Mouse (Mus musculus): ENCODE measurements around the gene Nav2. TPM values are rescaled to one million over a fixed set of nuclear protein-coding genes. Genes with fewer than 3 reads are reported as not detected.

The Nav2 gene
- total RNA-seq, 2 experiments from 2014 or later, result 200 to 220 TPM

DNA sequence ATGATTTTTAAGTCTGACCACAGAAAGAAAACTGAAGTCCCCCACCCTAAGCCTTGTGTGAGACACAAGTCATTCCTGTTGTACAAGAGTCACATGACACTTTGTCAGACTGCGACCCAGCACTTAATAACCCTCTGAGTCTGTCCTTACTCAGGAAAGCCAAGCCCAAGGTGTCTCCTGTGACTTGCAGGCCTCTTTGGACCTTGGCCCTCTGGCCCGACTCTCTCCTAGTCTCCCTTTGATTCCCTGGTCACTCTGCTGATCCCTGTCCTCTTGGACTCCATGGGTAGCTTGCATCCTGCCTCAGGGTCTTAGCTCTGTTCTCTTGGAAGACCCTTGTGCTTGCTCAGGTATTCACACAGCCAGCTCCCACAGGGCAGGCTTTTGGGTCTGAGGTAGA lies 612.0 kb downstream of the Nav2 start:
- intact Hi-C loops (cut with DNase I), result no loop called here
- no peak for DNase-seq

- intact Hi-C loops (cut with DNase I), result no loop called here
Observed at GRCm38 (mm10) chr7:49521349-49521748, 612.8 kb downstream of the Nav2 start.

GRCm38 (mm10) chr7:49521976-49522375 lies 613.5 kb downstream of the Nav2 start:
- intact Hi-C loops (cut with DNase I), result no loop called here
- no peak for DNase-seq

More at GRCm38 (mm10) chr7:49521349-49521748, 612.8 kb downstream of the Nav2 start:
- no peak for DNase-seq

- intact Hi-C loops (cut with DNase I), result no loop called here
- peak; percentile 50 for DNase-seq
Observed at GRCm38 (mm10) chr7:49522411-49523114, 614.0 kb downstream of the Nav2 start.

DNA sequence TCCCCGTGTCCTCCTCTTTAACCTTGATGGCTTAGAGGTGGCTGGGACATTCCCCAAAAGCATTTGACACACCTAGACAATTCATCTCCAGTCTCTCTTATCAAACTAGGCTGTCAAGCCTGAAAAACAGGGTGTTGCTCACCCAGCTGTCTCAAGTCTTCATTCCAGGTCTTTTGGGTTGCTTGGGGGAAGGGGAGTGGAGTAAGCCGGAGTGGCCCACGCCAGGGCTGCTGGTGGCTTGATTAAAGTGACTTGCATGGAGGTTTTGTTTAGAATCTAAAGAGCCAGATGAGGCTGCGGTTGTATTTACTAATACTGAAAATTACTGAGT lies 614.6 kb downstream of the Nav2 start:
- intact Hi-C loops (cut with DNase I), result no loop called here
- no peak for DNase-seq

- intact Hi-C loops (cut with DNase I), result no loop called here
- DNase-seq, result peak; percentile 17
Observed at GRCm38 (mm10) chr7:49523729-49524128, 615.2 kb downstream of the Nav2 start.

GRCm38 (mm10) chr7:49525348-49526100 lies 617.0 kb downstream of the Nav2 start:
- DNase-seq, result peak; percentile 22
- intact Hi-C loops (cut with DNase I), result no loop called here

- intact Hi-C loops (cut with DNase I), result no loop called here
Observed at GRCm38 (mm10) chr7:49526101-49526499, 617.6 kb downstream of the Nav2 start.

GRCm38 (mm10) chr7:49527495-49527894 lies 619.0 kb downstream of the Nav2 start:
- no peak for DNase-seq
- intact Hi-C loops (cut with DNase I), result no loop called here

More at GRCm38 (mm10) chr7:49526101-49526499, 617.6 kb downstream of the Nav2 start:
- DNase-seq, result no peak

DNA sequence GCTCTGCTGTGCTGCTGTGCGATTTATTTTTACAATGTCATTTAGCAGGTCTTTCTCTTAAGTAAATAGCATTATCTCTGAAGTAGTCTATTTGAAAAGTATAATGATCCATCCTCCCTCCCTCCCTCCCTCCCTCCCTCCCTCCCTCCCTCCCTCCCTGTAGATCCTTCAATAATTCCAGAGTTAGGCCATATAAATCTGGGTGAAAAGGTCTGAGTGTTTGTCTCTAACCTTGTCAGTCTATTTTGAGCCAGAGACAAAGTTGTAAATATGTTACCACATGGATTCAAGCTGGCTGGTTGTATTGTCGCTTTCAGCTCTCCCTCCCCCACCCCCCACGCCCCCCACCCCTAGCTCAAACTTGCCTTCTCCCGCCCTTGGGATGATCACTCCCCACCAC lies 619.4 kb downstream of the Nav2 start:
- intact Hi-C loops (cut with DNase I), result no loop called here
- no peak for DNase-seq

DNA sequence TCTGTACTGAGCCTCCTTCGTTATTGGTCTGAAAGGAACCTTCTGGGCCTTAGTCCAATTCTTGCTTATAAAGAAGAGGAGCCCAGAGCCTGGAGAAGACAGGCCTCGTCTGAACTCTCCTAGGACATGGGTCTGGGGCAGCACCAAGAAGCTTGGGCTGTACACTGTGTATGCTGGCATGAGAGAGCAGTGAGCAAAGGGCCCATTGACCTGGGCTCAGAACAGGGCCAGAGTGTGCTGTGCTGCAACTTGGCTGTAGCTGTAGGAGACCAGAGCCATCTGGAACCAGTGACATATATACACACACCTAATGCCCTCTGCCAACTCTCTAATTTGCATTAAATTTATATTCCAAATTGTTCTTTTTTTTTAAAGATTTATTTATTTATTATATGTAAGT lies 621.0 kb downstream of the Nav2 start:
- DNase-seq, result no peak
- intact Hi-C loops (cut with DNase I), result no loop called here

GRCm38 (mm10) chr7:49533571-49533970 lies 625.1 kb downstream of the Nav2 start:
- intact Hi-C loops (cut with DNase I), result no loop called here
- no peak for DNase-seq

GRCm38 (mm10) chr7:49534208-49534607 lies 625.7 kb downstream of the Nav2 start:
- intact Hi-C loops (cut with DNase I), result no loop called here
- no peak for DNase-seq

DNA sequence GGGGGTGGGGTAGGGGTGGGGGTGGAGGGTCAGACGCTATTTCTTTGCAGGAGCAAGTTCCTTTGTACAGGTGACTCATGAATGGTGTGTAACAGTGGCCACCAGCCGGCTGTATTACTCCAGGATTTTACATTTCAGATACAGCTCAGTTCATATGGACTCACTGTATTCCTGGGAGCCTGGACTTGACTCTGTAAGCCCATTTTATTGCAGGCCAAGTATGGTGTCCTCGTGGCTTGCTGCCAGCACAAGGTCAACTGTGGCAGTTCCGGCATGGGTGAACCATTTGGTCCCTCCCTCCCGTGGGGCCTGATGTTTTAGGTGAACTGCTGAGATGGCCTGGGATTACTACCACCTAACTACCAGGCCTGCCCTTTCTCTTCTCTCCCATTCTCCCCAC lies 629.8 kb downstream of the Nav2 start:
- intact Hi-C loops (cut with DNase I), result no loop called here
- no peak for DNase-seq

DNA sequence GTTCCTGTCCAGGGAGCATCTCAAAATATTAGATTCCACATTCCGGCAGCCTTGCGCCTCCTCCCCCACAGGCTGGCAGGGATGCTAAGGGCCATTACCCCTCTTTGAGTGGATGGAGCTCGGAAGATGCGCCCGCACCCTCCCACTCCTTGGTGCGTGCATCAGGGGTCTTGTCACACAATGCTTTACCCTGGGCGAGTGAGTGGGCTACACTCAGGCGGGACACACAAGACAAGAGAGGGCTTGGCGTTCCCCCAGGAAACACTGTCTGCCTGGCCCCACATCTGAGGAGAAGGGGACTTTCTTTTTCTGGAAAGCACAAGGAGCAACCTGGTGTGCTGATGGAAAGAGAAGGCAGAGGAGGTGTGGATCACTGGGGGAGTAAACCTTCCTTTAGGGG lies 631.7 kb downstream of the Nav2 start:
- intact Hi-C loops (cut with DNase I), result no loop called here
- no peak for DNase-seq

DNA sequence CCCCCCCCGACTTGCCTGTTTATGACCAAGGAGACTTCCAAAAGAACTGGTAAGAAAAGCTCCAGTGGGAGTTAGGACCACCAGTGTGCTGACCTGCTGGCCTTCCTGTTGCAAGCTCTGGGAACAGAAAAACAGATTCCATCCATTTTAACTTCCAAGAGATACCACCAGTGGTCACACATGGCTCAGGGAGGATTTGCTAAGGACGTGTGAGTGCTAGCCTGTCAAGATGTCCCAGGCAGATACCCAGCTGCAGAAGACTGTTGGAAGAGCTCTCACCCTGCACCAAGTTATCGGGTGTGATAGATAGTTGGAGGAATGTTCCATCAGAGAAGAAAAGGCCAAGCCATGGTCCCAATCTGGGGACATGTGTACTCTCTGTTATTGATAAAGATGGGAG lies 633.6 kb downstream of the Nav2 start:
- intact Hi-C loops (cut with DNase I), result no loop called here
- DNase-seq, result no peak

- intact Hi-C loops (cut with DNase I), result no loop called here
- no peak for DNase-seq
Observed at GRCm38 (mm10) chr7:49544775-49545705, 636.5 kb downstream of the Nav2 start.

DNA sequence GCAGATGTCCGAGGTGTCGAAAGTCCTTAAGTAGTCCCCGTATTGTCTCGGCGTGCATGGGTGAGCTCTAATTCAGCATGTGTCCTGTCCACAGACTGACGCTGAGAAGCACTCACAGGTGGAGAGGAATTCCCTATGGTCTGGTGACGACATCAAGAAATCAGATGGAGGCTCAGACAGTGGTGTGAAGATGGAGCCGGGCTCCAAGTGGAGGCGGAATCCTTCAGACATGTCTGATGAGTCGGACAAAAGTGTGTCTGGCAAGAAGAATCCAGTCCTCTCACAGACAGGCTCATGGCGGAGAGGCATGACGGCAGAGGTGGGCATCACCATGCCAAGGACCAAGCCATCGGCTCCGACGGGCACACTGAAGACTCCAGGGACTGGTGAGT lies 637.2 kb downstream of the Nav2 start:
- no peak for DNase-seq
- intact Hi-C loops (cut with DNase I), result no loop called here

DNA sequence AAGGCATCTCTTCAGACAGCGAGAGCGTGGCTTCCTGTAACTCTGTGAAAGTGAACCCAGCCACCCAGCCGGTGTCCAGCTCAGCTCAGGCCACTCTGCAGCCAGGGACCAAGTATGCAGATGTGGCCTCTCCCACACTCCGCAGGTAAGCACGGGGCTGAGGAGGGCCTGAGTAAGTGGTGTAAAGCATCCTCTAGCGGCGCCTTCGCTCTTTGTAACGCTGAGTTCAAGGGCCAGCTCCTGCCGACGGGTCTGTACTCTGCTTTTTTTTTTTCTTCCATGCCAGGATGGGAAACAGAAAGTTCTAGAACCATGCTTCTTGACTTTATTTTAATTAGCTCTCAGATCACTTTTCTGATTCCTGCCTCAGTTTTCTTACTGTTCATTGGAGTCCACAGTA lies 639.9 kb downstream of the Nav2 start:
- intact Hi-C loops (cut with DNase I), result no loop called here
- no peak for DNase-seq

DNA sequence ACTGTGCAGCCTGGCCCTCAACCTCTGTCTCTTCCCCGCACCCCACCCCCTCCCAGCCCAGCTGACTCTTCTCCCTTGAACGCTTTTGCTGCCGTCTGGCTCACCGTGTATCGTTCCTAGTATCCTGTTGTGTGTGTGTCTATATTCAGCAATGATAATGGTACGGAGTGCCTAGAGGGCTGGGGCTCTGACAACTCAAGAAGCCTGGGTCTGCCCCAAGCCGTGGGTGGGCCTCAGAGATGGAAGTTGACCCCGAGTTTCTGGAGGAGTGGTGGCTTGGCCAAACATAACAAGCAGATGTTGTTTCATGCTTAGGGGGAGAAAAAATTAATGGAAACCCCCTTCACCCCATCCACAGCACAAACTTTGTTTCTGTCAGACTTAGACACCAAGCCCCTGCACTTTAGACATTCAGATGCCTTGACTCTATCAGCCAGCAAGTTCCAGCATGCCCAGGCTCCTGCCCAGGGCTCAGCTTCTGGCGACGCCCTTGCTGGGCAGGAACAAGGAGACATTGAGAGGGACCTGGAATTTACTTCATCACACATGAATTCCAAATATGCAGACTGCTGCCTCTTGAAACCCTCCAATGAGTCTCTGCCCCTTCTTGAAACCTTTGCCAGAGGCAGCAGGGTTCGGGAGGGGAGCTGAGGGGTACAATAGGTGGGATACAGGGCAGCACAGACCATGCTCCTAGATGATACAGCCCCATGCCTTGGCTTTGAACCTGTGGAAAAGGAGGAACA lies 644.9 kb downstream of the Nav2 start:
- intact Hi-C loops (cut with DNase I), result no loop called here

DNA sequence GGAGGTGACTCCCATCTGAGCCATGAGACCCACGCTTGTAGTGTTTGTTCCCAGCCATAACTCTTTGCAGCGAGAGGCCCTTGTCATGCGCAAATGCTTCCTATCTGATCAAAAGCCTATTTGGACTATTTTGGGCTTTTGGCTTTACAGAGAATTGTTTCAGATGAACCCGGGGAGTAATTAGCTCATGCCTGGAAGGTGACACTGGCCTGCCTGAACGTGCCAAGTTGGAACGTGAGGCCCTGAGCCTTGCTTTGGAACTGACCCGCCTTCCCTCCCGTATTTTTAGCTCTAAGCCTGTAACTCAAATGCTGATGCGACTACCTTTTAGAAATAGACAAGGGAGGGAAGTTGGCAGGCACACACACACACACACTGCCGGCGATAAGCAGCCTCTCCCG lies 649.7 kb downstream of the Nav2 start:
- intact Hi-C loops (cut with DNase I), result no loop called here
- no peak for DNase-seq

More for the DNA sequence above, 644.9 kb downstream of the Nav2 start:
- no peak for DNase-seq

Data from left cerebral cortex, postnatal 4 days (tissue).